Mouse (Mus musculus) left cerebral cortex, adult 11 months (tissue): ENCODE results near the gene Gpbar1.
"Not testable (repeated sequence)": the region's sequence is repeated elsewhere in the genome, so short reads cannot be mapped to it uniquely, and the experiment has no call there.

ENCODE experiments used
- DNase-seq: peaks from one replicate; pipeline ENCODE4 v3.0.0; 2022; ENCODE audit warnings: low spot score

Gpbar1 gene

GRCm38 (mm10) chr1:74326916-74327315 is 48.6 kb downstream of the Gpbar1 start:
- DNase-seq, result not testable (repeated sequence)
